Mouse (Mus musculus) C2C12 (cell line): ENCODE measurements around the gene Impg2.

ENCODE experiments used
- CEBPB ChIP-seq: IDR thresholded peaks from one replicate; pipeline ENCODE4 v1.6.1; 2011; ENCODE audit warnings: low read depth, mild to moderate bottlenecking, control low read depth, moderate library complexity
- CTCF ChIP-seq: IDR thresholded peaks from one replicate; pipeline ENCODE4 v1.5.1; 2011; ENCODE audit not compliant: control insufficient read depth, insufficient read depth, insufficient read length
- FOSL1 ChIP-seq: IDR thresholded peaks from one replicate; pipeline ENCODE4 v1.8.0; 2011; ENCODE audit warnings: mild to moderate bottlenecking, low read length; ENCODE audit not compliant: poor library complexity, insufficient read depth, severe bottlenecking
- MAX ChIP-seq: IDR thresholded peaks from one replicate; pipeline ENCODE4 v1.6.1; 2011; ENCODE audit warnings: mild to moderate bottlenecking, control low read depth
- MYOD1 ChIP-seq: IDR thresholded peaks from one replicate; pipeline ENCODE4 v1.6.1; 2011; ENCODE audit warnings: low read depth; ENCODE audit not compliant: control insufficient read depth, insufficient read length
- USF1 ChIP-seq: IDR thresholded peaks from one replicate; pipeline ENCODE4 v1.6.1; 2011; ENCODE audit warnings: low read depth, mild to moderate bottlenecking, control low read depth, moderate library complexity

- TF ChIP-seq CTCF: no peak
- TF ChIP-seq MYOD1: no peak
- TF ChIP-seq USF1: no peak
- no peak for TF ChIP-seq CEBPB
- no peak for TF ChIP-seq MAX
- TF ChIP-seq FOSL1: no peak
These were observed 69.8 kb downstream of the Impg2 start for GRCm38 (mm10) chr16:56273917-56274316.
